Mouse (Mus musculus) hindbrain, embryonic 13.5 days (tissue): ENCODE data around the gene Trdmt1. TPM values are rescaled to one million over a fixed set of nuclear protein-coding genes. Genes with fewer than 3 reads are reported as not detected.
A peak's percentile ranks its signal among the peaks of the same experiment; 100 is the strongest.
"Not testable (repeated sequence)": the region's sequence is repeated elsewhere in the genome, so short reads cannot be mapped to it uniquely, and the experiment has no call there.

Experiments used
- ATAC-seq: fragments of 200-750 bp; cut with Nextera tagmentation; 2 replicates; pipeline ENCODE4 v1.8.0; 2017; ENCODE audit warnings: moderate TSS enrichment; ENCODE audit not compliant: low FRiP score
- H3K27ac ChIP-seq: fragments of 300-500 bp; sonication (generic); 2 replicates; pipeline ENCODE4 v1.5.1; 2015; ENCODE audit warnings: inconsistent platforms, mild to moderate bottlenecking, moderate library complexity
- H3K27me3 ChIP-seq: fragments of 300-500 bp; sonication (generic); 2 replicates; pipeline ENCODE4 v1.6.1; 2015; ENCODE audit warnings: mild to moderate bottlenecking, inconsistent platforms
- H3K36me3 ChIP-seq: fragments of 300-500 bp; sonication (generic); 2 replicates; pipeline ENCODE4 v1.6.1; 2015; ENCODE audit warnings: mild to moderate bottlenecking, inconsistent platforms
- H3K4me1 ChIP-seq: fragments of 300-500 bp; sonication (generic); replicated peaks from 2 replicates; pipeline ENCODE4 v1.6.1; 2015; ENCODE audit warnings: inconsistent platforms
- H3K4me2 ChIP-seq: fragments of 300-500 bp; sonication (generic); 2 replicates; pipeline ENCODE4 v1.6.1; 2015; ENCODE audit warnings: inconsistent platforms, mild to moderate bottlenecking, moderate library complexity
- H3K4me3 ChIP-seq: fragments of 300-500 bp; sonication (generic); 2 replicates; pipeline ENCODE4 v1.5.1; 2015; ENCODE audit warnings: mild to moderate bottlenecking, inconsistent platforms
- H3K9ac ChIP-seq: fragments of 300-500 bp; sonication (generic); 2 replicates; pipeline ENCODE4 v1.6.1; 2015; ENCODE audit warnings: mild to moderate bottlenecking, inconsistent platforms
- H3K9me3 ChIP-seq: fragments of 300-500 bp; sonication (generic); 2 replicates; pipeline ENCODE4 v1.6.1; 2016; ENCODE audit warnings: inconsistent platforms
- WGBS: fragments of 180-500 bp; shearing (Covaris S2); methylation state at CpG from one replicate; pipeline ENCODE4 v1.1.7; 2015; 5-methylcytosine and 5-hydroxymethylcytosine counted together
- polyA plus RNA-seq: library from polyadenylated mRNA; unstranded; fragments of >200 nt; fragmentation: Nextera tagmentation; extraction: Ambion mirVana; gene quantifications from 2 replicates; pipeline ENCODE4 v1.2.1, GENCODE M21; 2015

Trdmt1 gene
- 7.8 and 9.7 TPM in 2 replicates for polyA plus RNA-seq

DNA sequence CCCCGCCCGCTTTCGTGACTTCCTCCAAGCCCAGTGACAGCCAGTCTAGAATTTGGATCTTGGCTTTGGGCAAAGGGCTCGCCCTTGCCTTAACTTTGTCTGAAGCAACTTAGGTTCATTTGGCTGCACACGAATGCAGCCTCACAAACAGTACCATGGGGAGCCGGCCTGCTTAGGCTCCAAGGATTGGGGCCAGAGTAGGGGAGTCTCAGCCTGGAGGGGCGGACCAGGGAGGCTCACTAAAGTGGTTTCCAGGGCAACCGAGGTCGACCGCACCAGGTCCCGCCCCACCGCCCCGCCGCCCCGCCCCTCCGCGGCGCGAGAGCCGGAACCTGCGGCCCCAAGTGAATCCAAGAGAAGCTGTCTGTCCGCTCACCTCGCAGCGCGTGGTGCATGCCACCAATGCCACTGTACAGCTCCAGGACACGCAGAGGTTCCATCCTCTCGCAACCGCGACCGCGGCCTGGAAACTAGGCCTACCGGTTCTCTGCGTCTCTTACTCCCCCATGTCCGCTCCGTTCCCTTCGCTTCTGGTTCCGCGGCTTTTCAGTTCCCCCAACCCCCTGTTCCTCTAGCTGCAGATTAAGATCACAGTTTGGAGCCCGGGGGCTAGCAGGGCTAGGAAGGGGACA, at the start of gene Trdmt1:
Trdmt1 (minus strand) TSS at position 476 of the 632 bp plus-strand sequence.
- Histone ChIP-seq H3K9ac (peak within 1 kb of the TSS; percentile 86), H3K4me1 (peaks cover 11% of the 10 kb centered on the region), H3K9me3 (no peaks in the 10 kb centered on the region), H3K27me3 (no peaks in the 10 kb centered on the region), H3K4me2 (peak within 1 kb of the TSS; percentile 69), H3K4me3 (peak within 1 kb of the TSS; percentile 66), H3K36me3 (no peaks in the 10 kb centered on the region), H3K27ac (peak within 1 kb of the TSS; percentile 93)
- WGBS, result 1% methylated on average over 39 of the region's 39 CpGs
- peak; percentile 97 for ATAC-seq

DNA sequence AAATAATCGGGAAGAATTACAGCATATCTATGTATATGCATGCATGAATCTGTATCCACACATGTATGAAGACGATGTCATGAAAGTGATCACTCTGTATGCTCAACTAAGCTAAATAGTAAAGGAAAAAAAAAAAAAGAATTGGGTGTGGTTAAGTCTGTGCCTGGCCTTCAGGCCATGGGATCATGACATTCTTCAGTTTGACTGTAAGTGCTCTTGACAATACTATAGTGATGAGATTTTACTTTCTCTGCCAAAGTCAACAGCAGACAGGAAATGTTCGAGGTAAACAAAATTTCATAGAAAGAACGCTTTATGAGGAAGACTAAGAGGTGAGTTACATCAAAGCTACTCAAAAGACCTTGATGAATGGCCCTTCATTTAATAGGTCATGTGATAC, 48.9 kb upstream of the Trdmt1 start:
- no peak overlapping the region for H3K27ac ChIP-seq
- H3K4me3 ChIP-seq, result no peak overlapping the region
- no peak overlapping the region for H3K9ac ChIP-seq
- no peak overlapping the region for H3K4me2 ChIP-seq
- WGBS, result 89% methylated on average over 4 of the region's 4 CpGs
- H3K4me1 ChIP-seq, result no peaks in the 10 kb centered on the region
- H3K27me3 ChIP-seq, result no peaks in the 10 kb centered on the region
- H3K36me3 ChIP-seq, result no peaks in the 10 kb centered on the region
- H3K9me3 ChIP-seq, result no peaks in the 10 kb centered on the region
- no peak for ATAC-seq

- H3K9me3 ChIP-seq, H3K4me2 ChIP-seq, H3K4me1 ChIP-seq, H3K27ac ChIP-seq, ATAC-seq, H3K9ac ChIP-seq, H3K4me3 ChIP-seq, H3K27me3 ChIP-seq: not testable (repeated sequence)
- peaks cover 35% of the 10 kb centered on the region for H3K36me3 ChIP-seq
Measured at GRCm38 (mm10) chr2:13583746-13584145, 39.3 kb upstream of the Trdmt1 start.

- Histone ChIP-seq H3K36me3 (peaks cover 43% of the 10 kb centered on the region), H3K9me3 (no peaks in the 10 kb centered on the region), H3K4me1 (peaks cover 12% of the 10 kb centered on the region), H3K27me3 (no peaks in the 10 kb centered on the region), H3K4me3 (no peak overlapping the region), H3K9ac (no peak overlapping the region), H3K4me2 (no peak overlapping the region), H3K27ac (no peak overlapping the region)
- no peak for ATAC-seq
- 80% methylated on average over 3 of the region's 3 CpGs for WGBS
Measured at GRCm38 (mm10) chr2:13582184-13582583, 37.7 kb upstream of the Trdmt1 start.

DNA sequence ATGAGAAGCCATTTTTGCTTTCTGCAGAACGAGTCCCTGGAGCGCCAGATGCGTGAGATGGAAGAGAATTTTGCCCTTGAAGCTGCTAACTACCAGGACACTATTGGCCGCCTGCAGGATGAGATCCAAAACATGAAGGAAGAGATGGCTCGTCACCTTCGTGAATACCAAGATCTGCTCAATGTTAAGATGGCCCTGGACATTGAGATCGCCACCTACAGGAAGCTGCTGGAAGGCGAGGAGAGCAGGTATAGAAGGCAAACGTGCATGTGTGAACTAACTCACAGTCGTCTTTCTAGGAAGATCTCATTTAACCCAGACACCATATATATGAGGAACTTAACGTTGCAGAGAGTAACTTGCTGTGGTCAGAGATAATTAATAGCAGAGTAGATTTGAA, 35.5 kb upstream of the Trdmt1 start:
- Histone ChIP-seq H3K4me2 (no peak overlapping the region), H3K27me3 (no peaks in the 10 kb centered on the region), H3K9ac (no peak overlapping the region), H3K36me3 (peaks cover 43% of the 10 kb centered on the region), H3K9me3 (no peaks in the 10 kb centered on the region), H3K4me3 (no peak overlapping the region), H3K4me1 (peaks cover 28% of the 10 kb centered on the region), H3K27ac (no peak overlapping the region)
- no peak for ATAC-seq
- 65% methylated on average over 11 of the region's 11 CpGs for WGBS

DNA sequence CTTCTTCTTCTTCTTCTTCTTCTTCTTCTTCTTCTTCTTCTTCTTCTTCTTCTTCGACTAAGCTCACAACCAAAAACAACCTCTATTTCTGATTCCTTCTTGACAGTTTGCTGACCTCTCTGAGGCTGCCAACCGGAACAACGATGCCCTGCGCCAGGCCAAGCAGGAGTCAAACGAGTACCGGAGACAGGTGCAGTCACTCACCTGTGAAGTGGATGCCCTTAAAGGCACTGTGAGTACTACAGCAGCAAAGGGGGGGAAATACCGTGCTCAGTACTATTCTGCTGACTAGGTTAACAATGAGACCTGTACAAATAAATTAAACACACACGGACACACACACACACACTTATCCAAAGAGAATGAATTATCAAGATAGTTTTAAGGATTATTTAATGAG, 34.8 kb upstream of the Trdmt1 start:
- Histone ChIP-seq H3K4me2 (no peak overlapping the region), H3K27me3 (no peaks in the 10 kb centered on the region), H3K9ac (no peak overlapping the region), H3K27ac (no peak overlapping the region), H3K36me3 (peaks cover 43% of the 10 kb centered on the region), H3K4me1 (peaks cover 33% of the 10 kb centered on the region), H3K9me3 (no peaks in the 10 kb centered on the region), H3K4me3 (no peak overlapping the region)
- 83% methylated on average over 8 of the region's 8 CpGs for whole genome bisulfite sequencing
- ATAC-seq, result no peak

DNA sequence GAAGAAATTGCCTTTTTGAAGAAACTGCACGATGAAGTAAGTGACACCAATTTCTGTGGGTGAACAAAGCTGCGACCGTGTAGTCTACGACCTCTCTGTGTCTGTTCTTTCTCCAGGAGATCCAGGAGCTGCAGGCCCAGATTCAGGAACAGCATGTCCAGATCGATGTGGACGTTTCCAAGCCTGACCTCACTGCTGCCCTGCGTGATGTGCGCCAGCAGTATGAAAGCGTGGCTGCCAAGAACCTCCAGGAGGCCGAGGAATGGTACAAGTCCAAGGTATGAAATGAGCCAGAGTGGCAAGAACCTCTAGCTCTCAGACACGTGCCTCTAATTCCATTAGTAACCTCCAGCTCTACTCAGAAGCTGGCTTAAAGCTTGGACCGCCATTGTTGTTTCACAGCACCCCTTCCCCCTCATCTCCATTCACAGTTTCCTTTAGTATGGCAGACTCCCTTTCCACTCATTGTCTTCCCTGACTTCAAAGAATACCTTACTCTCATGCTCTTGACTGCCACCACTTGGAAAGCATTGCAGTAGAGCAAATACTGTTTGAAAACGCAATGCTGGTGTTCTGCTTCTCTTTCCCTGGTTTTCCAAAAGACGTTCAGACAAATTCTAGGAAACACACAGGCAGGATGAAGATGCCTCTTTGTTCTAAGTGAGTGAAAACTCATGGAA, 34.1 kb upstream of the Trdmt1 start:
- Histone ChIP-seq H3K27me3 (no peaks in the 10 kb centered on the region), H3K4me2 (peak overlapping the region; percentile 30), H3K36me3 (peaks cover 43% of the 10 kb centered on the region), H3K9me3 (no peaks in the 10 kb centered on the region), H3K4me3 (no peak overlapping the region; the same call in 1 of the 2 replicates), H3K27ac (peak overlapping the region; percentile 44; the same call in 1 of the 2 replicates), H3K4me1 (peaks cover 33% of the 10 kb centered on the region), H3K9ac (no peak overlapping the region)
- ATAC-seq, result no peak
- WGBS, result 60% methylated on average over 14 of the region's 14 CpGs

DNA sequence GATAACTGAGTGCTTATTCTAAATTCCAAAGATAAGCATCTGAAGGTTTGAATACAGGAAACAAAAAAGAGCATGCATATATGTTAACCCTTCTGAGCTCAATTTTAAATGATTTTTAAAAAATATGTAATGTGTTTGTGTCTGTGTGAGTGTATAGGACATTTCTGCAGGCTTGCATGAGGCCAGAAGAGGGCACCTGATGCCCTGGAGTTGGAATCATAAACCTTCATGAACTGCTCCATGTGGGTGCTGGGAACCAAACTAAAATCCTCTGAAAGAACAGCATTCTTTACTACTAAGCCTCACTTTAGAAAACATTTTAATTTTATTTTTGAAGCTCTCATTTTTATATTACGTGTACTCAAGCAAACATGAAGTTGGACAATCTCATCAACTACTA, 32.9 kb upstream of the Trdmt1 start:
- no peak overlapping the region for H3K9ac ChIP-seq
- 91% methylated on average over 1 of the region's 1 CpGs for WGBS
- peaks cover 43% of the 10 kb centered on the region for H3K4me1 ChIP-seq
- ATAC-seq, result no peak
- peak overlapping the region; percentile 13 for H3K4me3 ChIP-seq
- H3K27me3 ChIP-seq, result no peaks in the 10 kb centered on the region
- H3K36me3 ChIP-seq, result peaks cover 38% of the 10 kb centered on the region
- H3K4me2 ChIP-seq, result peak overlapping the region; percentile 48
- H3K27ac ChIP-seq, result no peak overlapping the region
- H3K9me3 ChIP-seq, result no peaks in the 10 kb centered on the region

GRCm38 (mm10) chr2:13575926-13576325, 31.5 kb upstream of the Trdmt1 start:
- Histone ChIP-seq H3K27me3 (no peaks in the 10 kb centered on the region), H3K9me3 (no peaks in the 10 kb centered on the region), H3K4me2 (peak overlapping the region; percentile 75), H3K9ac (peak overlapping the region; percentile 87), H3K4me3 (peak overlapping the region; percentile 62), H3K27ac (peak overlapping the region; percentile 94), H3K4me1 (peaks cover 49% of the 10 kb centered on the region), H3K36me3 (peaks cover 26% of the 10 kb centered on the region)
- WGBS, result 0% methylated on average over 6 of the region's 6 CpGs
- peak; percentile 21 for ATAC-seq

GRCm38 (mm10) chr2:13575287-13575801, 30.9 kb upstream of the Trdmt1 start:
- Histone ChIP-seq H3K27ac (peak overlapping the region; percentile 94), H3K36me3 (peaks cover 21% of the 10 kb centered on the region), H3K4me2 (peak overlapping the region; percentile 75), H3K27me3 (no peaks in the 10 kb centered on the region), H3K4me1 (peaks cover 49% of the 10 kb centered on the region), H3K4me3 (peak overlapping the region; percentile 62), H3K9me3 (no peaks in the 10 kb centered on the region), H3K9ac (peak overlapping the region; percentile 87)
- no peak for ATAC-seq
- WGBS, result under 1% methylated on average over 13 of the region's 13 CpGs

- WGBS, result 0% methylated on average over 21 of the region's 21 CpGs
- ATAC-seq, result 0 out of 2 replicates have a peak, but pooled peaks have one; percentile 9
Measured at GRCm38 (mm10) chr2:13574801-13575150, 30.3 kb upstream of the Trdmt1 start.

GRCm38 (mm10) chr2:13574066-13574800, 29.8 kb upstream of the Trdmt1 start:
- H3K4me2 ChIP-seq, result peak overlapping the region; percentile 75
- H3K9me3 ChIP-seq, result no peaks in the 10 kb centered on the region
- peak overlapping the region; percentile 87 for H3K9ac ChIP-seq
- no peaks in the 10 kb centered on the region for H3K27me3 ChIP-seq
- H3K4me3 ChIP-seq, result peak overlapping the region; percentile 62
- H3K27ac ChIP-seq, result peak overlapping the region; percentile 94
- peaks cover 49% of the 10 kb centered on the region for H3K4me1 ChIP-seq
- peak; percentile 93 for ATAC-seq
- under 1% methylated on average over 46 of the region's 46 CpGs for WGBS
- H3K36me3 ChIP-seq, result peaks cover 10% of the 10 kb centered on the region

More at GRCm38 (mm10) chr2:13574801-13575150, 30.3 kb upstream of the Trdmt1 start:
- Histone ChIP-seq H3K4me3 (peak overlapping the region; percentile 62), H3K27ac (peak overlapping the region; percentile 94), H3K4me2 (peak overlapping the region; percentile 75), H3K9me3 (no peaks in the 10 kb centered on the region), H3K4me1 (peaks cover 49% of the 10 kb centered on the region), H3K36me3 (peaks cover 15% of the 10 kb centered on the region), H3K27me3 (no peaks in the 10 kb centered on the region), H3K9ac (peak overlapping the region; percentile 87)
